Mouse (Mus musculus): ENCODE measurements around the gene Spg11.
"Not testable (repeated sequence)": the region's sequence is repeated elsewhere in the genome, so short reads cannot be mapped to it uniquely, and the experiment has no call there.

Spg11 gene

GRCm38 (mm10) chr2:122145756-122146155 lies 27.6 kb upstream of the Spg11 start:
- no peak for DNase-seq (ENCODE audit: low spot score in 2 of 2)

DNA sequence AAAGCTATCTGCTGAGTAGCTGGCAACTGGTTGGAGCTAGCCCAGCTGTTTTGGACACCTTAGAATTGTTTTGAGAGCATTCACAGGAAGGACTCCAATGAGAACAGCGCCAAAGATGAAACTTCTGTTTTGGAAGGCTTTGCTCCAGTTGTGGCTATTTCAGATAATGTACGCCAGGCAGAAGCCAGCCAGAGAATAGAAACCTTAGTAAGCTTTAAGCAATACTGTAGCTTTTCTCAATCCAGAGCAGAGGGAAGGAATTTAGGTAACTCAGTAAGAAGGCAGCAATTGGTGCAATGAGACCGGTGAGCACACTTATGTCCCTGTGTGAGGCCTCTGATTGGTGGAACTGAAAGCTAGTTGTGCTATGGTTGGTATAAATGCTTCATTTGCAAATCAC lies 24.9 kb upstream of the Spg11 start:
- no peak for DNase-seq (ENCODE audit: low spot score in 2 of 2)

GRCm38 (mm10) chr2:122141332-122141967 lies 23.3 kb upstream of the Spg11 start:
- DNase-seq (ENCODE audit: low spot score in 2 of 2), result no peak

DNA sequence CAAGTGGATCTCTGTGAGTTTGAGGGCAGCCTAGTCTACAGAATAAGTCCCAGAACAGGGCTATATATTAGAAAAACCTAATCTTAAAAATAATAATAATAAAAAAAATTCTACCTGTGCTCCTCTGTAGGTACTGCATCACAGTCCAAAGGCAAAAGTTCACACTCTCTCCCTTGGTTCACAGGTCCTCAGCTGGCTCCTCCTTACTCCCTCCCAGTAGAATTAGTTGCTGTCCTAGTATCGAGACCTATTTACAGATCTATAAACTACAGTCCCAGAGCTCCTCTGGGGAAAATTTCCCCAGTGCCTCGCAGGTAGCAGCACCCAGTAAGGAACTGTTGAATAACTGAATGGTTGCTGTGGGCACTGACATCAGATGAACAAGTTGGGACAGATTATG lies 22.6 kb upstream of the Spg11 start:
- no peak for DNase-seq (ENCODE audit: low spot score in 2 of 2)

GRCm38 (mm10) chr2:122137839-122138465 lies 19.8 kb upstream of the Spg11 start:
- no peak for DNase-seq (ENCODE audit: low spot score in 2 of 2)

DNA sequence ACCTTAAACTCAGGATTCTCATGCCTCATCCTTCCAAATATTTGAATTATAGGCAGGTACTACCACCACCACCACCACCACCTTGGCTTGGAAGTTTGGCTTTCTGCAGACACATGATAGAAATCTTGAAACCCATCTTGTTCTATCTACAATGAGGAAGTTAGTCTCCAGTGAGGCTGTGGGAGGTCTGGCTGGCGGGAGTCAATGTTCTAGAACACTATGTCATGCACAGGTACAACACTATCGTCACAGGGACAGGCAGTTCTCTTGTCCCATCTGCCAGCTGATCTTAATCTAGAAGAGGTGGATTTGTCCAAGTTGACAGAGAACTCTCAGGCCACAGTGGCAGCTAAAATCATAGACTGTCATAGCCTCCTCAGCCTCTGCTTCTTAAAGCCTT lies 14.4 kb upstream of the Spg11 start:
- DNase-seq (ENCODE audit: low spot score in 2 of 2), result no peak

- no peak for DNase-seq (ENCODE audit: low spot score in 2 of 2)
Observed at GRCm38 (mm10) chr2:122132078-122132477, 13.9 kb upstream of the Spg11 start.

GRCm38 (mm10) chr2:122127635-122128034 lies 9.4 kb upstream of the Spg11 start:
- DNase-seq (ENCODE audit: low spot score in 2 of 2), result no peak

GRCm38 (mm10) chr2:122126765-122127347 lies 8.7 kb upstream of the Spg11 start:
- no peak for DNase-seq (ENCODE audit: low spot score in 2 of 2)

DNA sequence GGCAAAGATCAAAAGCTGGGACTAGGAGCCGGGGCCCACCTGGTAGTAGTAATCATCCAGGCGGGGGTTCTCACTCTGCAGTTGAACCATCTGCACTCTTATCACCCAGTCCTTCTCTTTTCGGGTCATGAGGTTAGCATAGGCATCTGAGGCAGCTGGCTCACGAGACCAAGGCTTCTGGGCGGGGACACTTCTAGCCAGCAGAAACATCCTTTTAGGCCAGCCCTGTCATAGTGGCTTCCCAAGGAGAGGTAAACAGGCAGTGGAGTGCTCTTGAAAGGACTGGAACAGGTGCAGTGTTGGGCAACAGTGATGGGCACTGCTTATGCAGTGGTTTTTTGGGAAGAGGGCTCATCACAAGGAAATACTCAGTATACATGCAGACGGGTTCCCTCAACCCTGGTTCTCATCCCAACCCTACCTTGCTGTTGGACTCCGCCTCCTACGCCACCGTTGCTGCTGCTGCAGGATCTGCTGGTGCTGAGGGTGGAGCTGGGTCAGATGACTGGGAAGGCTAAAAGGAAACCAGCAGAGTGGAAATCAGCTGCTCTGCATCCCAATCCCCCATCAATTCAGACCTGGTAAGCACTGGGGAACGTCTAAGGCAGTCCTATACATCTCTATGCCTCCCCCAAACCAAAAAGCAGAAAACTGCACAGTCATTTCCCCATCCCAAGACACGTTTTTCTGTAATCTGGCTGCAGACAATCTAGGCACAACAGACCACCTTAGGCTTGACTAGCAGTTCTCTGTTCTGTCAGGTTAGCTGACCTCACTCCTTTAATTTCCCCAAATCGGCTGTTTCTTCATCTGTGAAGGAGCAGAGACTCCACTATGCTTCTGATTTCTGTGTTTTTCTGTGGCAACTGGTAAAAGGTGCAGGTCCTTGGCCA lies 7.7 kb upstream of the Spg11 start:
- DNase-seq (ENCODE audit: low spot score in 2 of 2), result no peak

- DNase-seq (ENCODE audit: low spot score in 2 of 2), result no peak
Observed at GRCm38 (mm10) chr2:122116888-122117287, 1.3 kb downstream of the Spg11 start.

DNA sequence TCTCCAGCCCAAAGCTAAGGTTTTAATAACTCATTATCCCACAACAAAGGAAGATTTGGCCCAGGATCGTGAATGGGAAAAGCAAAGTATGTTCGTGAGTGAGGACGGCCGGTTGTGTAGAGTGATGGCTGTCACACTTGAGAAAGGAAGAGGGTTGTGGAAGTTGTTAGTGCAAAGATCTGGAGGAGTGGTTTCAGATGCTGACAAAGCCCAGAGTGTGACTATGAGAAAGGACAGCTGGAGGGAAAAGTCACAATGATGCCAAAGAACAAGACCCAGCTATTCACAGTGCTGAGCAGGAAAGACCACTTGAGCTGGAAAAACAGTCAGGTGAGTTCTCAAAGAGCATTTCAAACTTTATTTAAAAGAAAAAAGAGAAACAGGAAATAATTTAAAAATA lies 8.5 kb downstream of the Spg11 start:
- DNase-seq (ENCODE audit: low spot score in 2 of 2), result no peak

DNA sequence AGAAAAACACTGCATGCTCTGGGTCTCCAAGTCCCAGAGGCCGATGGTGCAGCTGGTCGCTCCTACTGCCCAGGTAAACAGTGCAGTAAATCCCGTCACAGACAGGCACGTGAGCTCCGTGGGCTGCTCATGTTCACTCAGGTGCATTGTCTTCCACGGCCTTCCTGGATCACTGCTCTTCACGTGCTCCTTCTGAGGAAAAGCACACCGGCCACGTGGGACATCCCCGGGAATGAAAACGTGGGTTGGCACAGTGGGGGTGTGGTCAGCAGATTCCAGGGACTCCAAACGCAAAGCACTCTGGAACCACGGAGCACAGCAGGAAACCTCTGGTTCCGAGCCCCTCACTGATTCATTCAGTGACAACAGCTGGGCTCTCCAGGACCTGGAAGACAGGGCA lies 10.1 kb downstream of the Spg11 start:
- no peak for DNase-seq (ENCODE audit: low spot score in 2 of 2)

DNA sequence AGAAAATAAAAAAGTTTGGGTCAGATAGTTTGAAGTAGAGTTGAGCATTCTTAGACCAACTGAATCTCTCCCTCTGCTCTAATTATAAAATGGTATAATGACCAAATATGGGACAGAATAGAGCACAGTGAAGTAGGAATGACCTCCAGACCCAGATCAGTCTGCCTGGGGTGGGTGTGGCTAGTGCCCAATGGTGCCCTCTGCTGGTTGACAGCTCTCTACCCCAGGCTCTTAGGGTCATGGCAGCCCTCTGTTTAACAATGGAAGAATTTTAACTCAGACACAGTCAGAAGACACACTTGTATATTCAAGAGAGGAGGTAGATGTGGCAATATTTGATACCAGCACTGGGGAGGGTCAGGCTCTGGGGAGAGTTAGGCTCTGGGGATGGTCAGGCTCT lies 16.1 kb downstream of the Spg11 start:
- no peak for DNase-seq (ENCODE audit: low spot score in 2 of 2)

DNA sequence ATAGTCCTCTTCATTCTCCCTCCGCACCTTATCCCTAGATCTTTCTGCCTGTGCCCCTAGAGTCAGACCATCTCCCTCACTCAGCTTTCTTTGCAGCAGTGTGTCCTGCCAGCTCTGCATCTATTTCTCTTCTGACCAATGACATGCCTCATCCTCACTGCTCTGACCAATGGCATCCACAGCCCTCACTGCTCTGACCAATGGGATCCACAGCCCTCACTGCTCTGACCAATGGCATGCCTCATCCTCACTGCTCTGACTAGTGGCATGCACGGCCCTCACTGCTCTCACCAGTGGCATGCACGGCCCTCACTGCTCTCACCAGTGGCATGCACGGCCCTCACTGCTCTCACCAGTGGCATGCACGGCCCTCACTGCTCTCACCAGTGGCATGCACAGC lies 20.5 kb downstream of the Spg11 start:
- DNase-seq (ENCODE audit: low spot score in 2 of 2), result not testable (repeated sequence)

- no peak for DNase-seq (ENCODE audit: low spot score in 2 of 2)
Observed at GRCm38 (mm10) chr2:122093844-122094243, 24.3 kb downstream of the Spg11 start.

- no peak for DNase-seq (ENCODE audit: low spot score in 2 of 2)
Observed at GRCm38 (mm10) chr2:122086446-122086845, 31.7 kb downstream of the Spg11 start.

DNA sequence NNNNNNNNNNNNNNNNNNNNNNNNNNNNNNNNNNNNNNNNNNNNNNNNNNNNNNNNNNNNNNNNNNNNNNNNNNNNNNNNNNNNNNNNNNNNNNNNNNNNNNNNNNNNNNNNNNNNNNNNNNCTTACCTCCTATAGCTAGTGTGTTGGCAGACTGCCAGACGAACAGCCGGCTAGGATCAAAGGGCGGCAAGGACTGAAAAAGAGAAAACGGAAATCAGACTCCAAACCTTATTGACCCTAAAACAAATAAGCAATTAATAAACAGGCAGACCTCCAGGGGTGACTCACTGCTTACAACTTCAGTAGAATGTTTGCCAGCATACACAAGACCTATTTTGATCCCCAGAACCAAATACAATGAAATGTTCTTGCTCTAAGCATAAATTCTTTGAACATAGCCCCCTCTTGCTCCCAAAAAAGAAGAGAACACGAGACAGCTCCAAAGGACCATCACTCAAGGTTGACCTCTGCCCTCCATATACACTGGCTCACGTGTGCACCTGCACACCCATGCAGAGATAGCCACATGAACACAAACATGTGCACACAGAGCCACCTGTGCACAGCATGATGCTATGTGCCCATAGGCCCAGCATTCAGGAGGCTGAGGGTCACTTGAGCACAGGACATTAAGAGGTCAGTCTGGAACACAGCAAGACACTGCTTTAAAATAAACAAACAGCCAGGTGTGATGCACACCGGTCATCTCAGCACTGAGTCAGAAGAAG lies 36.3 kb downstream of the Spg11 start:
- no peak for DNase-seq (ENCODE audit: low spot score in 2 of 2)

DNA sequence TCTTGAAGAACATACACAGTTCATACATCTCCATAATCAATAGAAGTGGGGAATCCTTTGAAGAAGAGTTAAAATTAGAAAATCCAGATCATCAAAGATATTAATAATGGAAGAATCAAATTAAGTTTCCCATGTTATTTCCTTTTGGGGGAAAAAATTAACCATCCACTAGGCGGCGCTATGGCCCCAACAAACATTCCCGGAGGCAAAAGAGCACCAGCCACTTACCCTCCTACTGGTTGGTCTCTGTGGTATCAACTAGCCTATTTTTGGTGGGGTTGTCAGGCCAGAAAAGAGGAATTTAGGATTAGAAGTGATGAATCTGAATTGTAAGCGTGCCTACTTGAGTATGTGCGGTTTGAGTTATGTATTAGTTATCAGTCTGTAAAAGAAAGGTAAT lies 48.3 kb downstream of the Spg11 start:
- peak; percentile 43 to 57 for DNase-seq (ENCODE audit: low spot score in 2 of 2)

- DNase-seq (ENCODE audit: low spot score in 2 of 2), result no peak
Observed at GRCm38 (mm10) chr2:122069144-122069912, 48.9 kb downstream of the Spg11 start.

GRCm38 (mm10) chr2:122066241-122066640 lies 51.9 kb downstream of the Spg11 start:
- DNase-seq (ENCODE audit: low spot score in 2 of 2), result no peak
